Mouse (Mus musculus): Measurements from ENCODE around the gene Ctr9. TPM values are rescaled to one million over a fixed set of nuclear protein-coding genes. Genes with fewer than 3 reads are reported as not detected.

Ctr9 gene
- polyA plus RNA-seq, 1 experiment from 2014 or later: 63.3 TPM

DNA sequence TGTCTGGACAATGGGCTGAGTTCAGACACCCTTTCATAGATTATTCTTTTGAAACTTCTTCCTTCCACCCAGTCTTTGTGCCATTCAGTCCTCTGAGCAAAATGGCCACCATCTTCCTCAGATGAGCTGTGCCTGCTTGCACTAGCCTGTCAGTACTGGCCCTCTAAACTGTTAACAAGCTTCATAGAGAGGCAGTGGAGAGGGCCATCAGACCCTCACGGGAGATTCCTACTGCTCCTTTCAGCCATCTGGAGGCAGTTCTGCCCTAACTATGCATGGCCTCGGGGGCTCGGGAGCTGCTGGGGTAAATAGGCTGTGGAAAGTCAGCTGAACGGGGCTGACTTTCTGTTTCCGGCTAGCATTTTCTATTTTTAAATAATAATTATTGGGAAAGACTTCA is 30.8 kb downstream of the Ctr9 start:
- Histone ChIP-seq H3K27ac (ENCODE audit: low read length) (no peak overlapping the region), H3K9me3 (ENCODE audit: control insufficient read depth, low read depth, low read length) (no peaks in the 10 kb centered on the region), H3K27me3 (ENCODE audit: control insufficient read depth, insufficient read depth, low read length) (no peaks in the 10 kb centered on the region), H3K9ac (replicated peaks; ENCODE audit: low read depth, low read length) (no peak overlapping the region), H3K4me2 (replicated peaks; ENCODE audit: low read depth, low read length) (no peak overlapping the region), H3K4me1 (ENCODE audit: control insufficient read depth, insufficient read depth, low read length) (no peaks in the 10 kb centered on the region), H3K36me3 (ENCODE audit: control insufficient read depth, insufficient read depth, low read length) (peaks cover 16% of the 10 kb centered on the region), H3K4me3 (ENCODE audit: low read depth, low read length) (no peak overlapping the region)
- ATAC-seq (ENCODE audit: insufficient number of reproducible peaks, insufficient read depth, low FRiP score, low read depth): no peak
- 78% methylated on average over 5 of the region's 5 CpGs for WGBS

DNA sequence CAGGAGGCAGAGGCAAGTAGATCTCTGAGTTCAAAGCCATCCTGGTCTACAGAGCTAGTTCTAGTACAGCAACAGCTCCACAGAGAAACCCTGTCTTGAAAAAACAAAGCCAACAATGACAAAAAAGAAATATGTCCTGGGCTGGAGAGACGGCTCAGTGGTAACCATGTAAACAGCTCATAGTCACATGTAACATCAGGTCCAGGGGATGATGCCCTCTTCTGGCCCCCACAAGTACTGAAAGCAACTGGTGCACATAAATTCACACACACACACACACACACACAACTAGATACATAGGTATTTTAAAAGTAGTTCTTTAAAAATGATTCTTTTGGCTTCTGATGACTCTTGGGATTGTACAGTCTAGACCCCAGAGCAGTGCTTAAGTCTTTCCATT is 34.2 kb downstream of the Ctr9 start:
- H3K4me2 ChIP-seq (replicated peaks; ENCODE audit: low read depth, low read length): no peak overlapping the region
- WGBS: 90% methylated on average over 1 of the region's 1 CpGs
- H3K4me1 ChIP-seq (ENCODE audit: control insufficient read depth, insufficient read depth, low read length): no peaks in the 10 kb centered on the region

DNA sequence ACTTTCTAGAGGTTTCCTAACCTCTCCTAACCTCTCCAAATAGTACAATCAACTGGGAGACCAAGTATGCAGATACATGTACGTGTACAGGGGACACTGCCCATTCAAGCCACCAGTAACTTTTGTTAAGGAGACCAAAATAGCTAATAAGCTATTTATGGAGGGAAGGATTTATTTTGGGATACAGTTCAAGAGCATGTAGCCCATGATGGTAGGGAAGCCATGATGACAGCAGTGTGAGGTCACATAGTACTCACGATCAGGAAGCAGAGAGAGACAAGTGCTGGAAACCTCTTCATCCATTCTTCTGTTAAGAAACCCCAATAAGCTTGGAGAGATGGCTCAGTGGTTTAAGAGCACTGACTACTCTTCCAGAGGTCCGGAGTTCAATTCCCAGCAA is 39.4 kb downstream of the Ctr9 start:
- Histone ChIP-seq H3K27ac (ENCODE audit: low read length) (no peak overlapping the region), H3K4me1 (ENCODE audit: control insufficient read depth, insufficient read depth, low read length) (no peaks in the 10 kb centered on the region), H3K4me3 (ENCODE audit: low read depth, low read length) (no peak overlapping the region), H3K27me3 (ENCODE audit: control insufficient read depth, insufficient read depth, low read length) (no peaks in the 10 kb centered on the region), H3K9me3 (ENCODE audit: control insufficient read depth, low read depth, low read length) (peaks cover 6% of the 10 kb centered on the region; the same call in 1 of the 2 replicates), H3K9ac (replicated peaks; ENCODE audit: low read depth, low read length) (no peak overlapping the region), H3K4me2 (replicated peaks; ENCODE audit: low read depth, low read length) (no peak overlapping the region), H3K36me3 (ENCODE audit: control insufficient read depth, insufficient read depth, low read length) (peaks cover 44% of the 10 kb centered on the region)
- no peak for ATAC-seq (ENCODE audit: insufficient number of reproducible peaks, insufficient read depth, low FRiP score, low read depth)
- WGBS: 97% methylated on average over 3 of the region's 3 CpGs

More for the DNA sequence above, 34.2 kb downstream of the Ctr9 start:
- H3K27me3 ChIP-seq (ENCODE audit: control insufficient read depth, insufficient read depth, low read length): no peaks in the 10 kb centered on the region
- H3K27ac ChIP-seq (ENCODE audit: low read length): no peak overlapping the region
- H3K4me3 ChIP-seq (ENCODE audit: low read depth, low read length): no peak overlapping the region
- no peak for ATAC-seq (ENCODE audit: insufficient number of reproducible peaks, insufficient read depth, low FRiP score, low read depth)
- H3K9me3 ChIP-seq (ENCODE audit: control insufficient read depth, low read depth, low read length): peaks cover 4% of the 10 kb centered on the region; the same call in 1 of the 2 replicates
- H3K36me3 ChIP-seq (ENCODE audit: control insufficient read depth, insufficient read depth, low read length): peaks cover 4% of the 10 kb centered on the region
- no peak overlapping the region for H3K9ac ChIP-seq (replicated peaks; ENCODE audit: low read depth, low read length)

- no peak overlapping the region for H3K9ac ChIP-seq (replicated peaks; ENCODE audit: low read depth, low read length)
- no peak overlapping the region for H3K27ac ChIP-seq (ENCODE audit: low read length)
- peaks cover 58% of the 10 kb centered on the region for H3K36me3 ChIP-seq (ENCODE audit: control insufficient read depth, insufficient read depth, low read length)
- 92% methylated on average over 7 of the region's 7 CpGs for WGBS
- no peak overlapping the region for H3K4me3 ChIP-seq (ENCODE audit: low read depth, low read length)
- no peaks in the 10 kb centered on the region for H3K4me1 ChIP-seq (ENCODE audit: control insufficient read depth, insufficient read depth, low read length)
- peaks cover 6% of the 10 kb centered on the region; the same call in 1 of the 2 replicates for H3K9me3 ChIP-seq (ENCODE audit: control insufficient read depth, low read depth, low read length)
- H3K4me2 ChIP-seq (replicated peaks; ENCODE audit: low read depth, low read length): no peak overlapping the region
- ATAC-seq (ENCODE audit: insufficient number of reproducible peaks, insufficient read depth, low FRiP score, low read depth): no peak
- no peaks in the 10 kb centered on the region for H3K27me3 ChIP-seq (ENCODE audit: control insufficient read depth, insufficient read depth, low read length)
Observed at GRCm38 (mm10) chr7:111069439-111070166, 40.9 kb downstream of the Ctr9 start.

DNA sequence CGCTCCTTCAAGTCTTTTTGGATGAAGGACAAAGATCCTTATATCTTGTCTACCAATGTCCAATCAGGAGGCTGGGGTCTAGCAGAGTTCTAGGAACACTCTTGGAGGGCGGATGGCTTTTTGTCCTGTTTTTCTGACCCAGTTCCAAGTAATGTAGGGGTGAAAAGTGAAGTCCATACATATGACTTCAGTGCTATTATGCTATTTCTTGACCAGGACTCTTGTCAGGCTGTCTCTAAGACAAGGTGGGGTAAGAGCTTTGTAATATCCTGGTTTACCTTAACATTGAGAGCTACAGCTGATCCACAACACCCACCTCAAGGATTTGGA is 41.4 kb downstream of the Ctr9 start:
- H3K4me1 ChIP-seq (ENCODE audit: control insufficient read depth, insufficient read depth, low read length): no peaks in the 10 kb centered on the region
- H3K27me3 ChIP-seq (ENCODE audit: control insufficient read depth, insufficient read depth, low read length): no peaks in the 10 kb centered on the region
- no peak overlapping the region for H3K4me3 ChIP-seq (ENCODE audit: low read depth, low read length)
- peaks cover 6% of the 10 kb centered on the region; the same call in 1 of the 2 replicates for H3K9me3 ChIP-seq (ENCODE audit: control insufficient read depth, low read depth, low read length)
- no peak overlapping the region for H3K9ac ChIP-seq (replicated peaks; ENCODE audit: low read depth, low read length)
- 90% methylated on average over 2 of the region's 2 CpGs for WGBS
- H3K4me2 ChIP-seq (replicated peaks; ENCODE audit: low read depth, low read length): no peak overlapping the region
- H3K36me3 ChIP-seq (ENCODE audit: control insufficient read depth, insufficient read depth, low read length): peaks cover 63% of the 10 kb centered on the region
- no peak for ATAC-seq (ENCODE audit: insufficient number of reproducible peaks, insufficient read depth, low FRiP score, low read depth)
- H3K27ac ChIP-seq (ENCODE audit: low read length): no peak overlapping the region

- H3K9ac ChIP-seq (replicated peaks; ENCODE audit: low read depth, low read length): no peak overlapping the region
- H3K4me1 ChIP-seq (ENCODE audit: control insufficient read depth, insufficient read depth, low read length): no peaks in the 10 kb centered on the region
- no peaks in the 10 kb centered on the region for H3K27me3 ChIP-seq (ENCODE audit: control insufficient read depth, insufficient read depth, low read length)
- 92% methylated on average over 4 of the region's 4 CpGs for WGBS
- ATAC-seq (ENCODE audit: insufficient number of reproducible peaks, insufficient read depth, low FRiP score, low read depth): no peak
- no peak overlapping the region for H3K27ac ChIP-seq (ENCODE audit: low read length)
- peaks cover 84% of the 10 kb centered on the region for H3K36me3 ChIP-seq (ENCODE audit: control insufficient read depth, insufficient read depth, low read length)
- peaks cover 6% of the 10 kb centered on the region; the same call in 1 of the 2 replicates for H3K9me3 ChIP-seq (ENCODE audit: control insufficient read depth, low read depth, low read length)
- H3K4me2 ChIP-seq (replicated peaks; ENCODE audit: low read depth, low read length): no peak overlapping the region
- no peak overlapping the region for H3K4me3 ChIP-seq (ENCODE audit: low read depth, low read length)
Observed at GRCm38 (mm10) chr7:111072410-111072809, 43.7 kb downstream of the Ctr9 start.

GRCm38 (mm10) chr7:111075288-111075687 is 46.5 kb downstream of the Ctr9 start:
- Histone ChIP-seq H3K4me1 (ENCODE audit: control insufficient read depth, insufficient read depth, low read length) (no peaks in the 10 kb centered on the region; the same call in 1 of the 2 replicates), H3K27me3 (ENCODE audit: control insufficient read depth, insufficient read depth, low read length) (no peaks in the 10 kb centered on the region), H3K4me2 (replicated peaks; ENCODE audit: low read depth, low read length) (no peak overlapping the region), H3K36me3 (ENCODE audit: control insufficient read depth, insufficient read depth, low read length) (peaks cover 96% of the 10 kb centered on the region), H3K9ac (replicated peaks; ENCODE audit: low read depth, low read length) (no peak overlapping the region), H3K27ac (ENCODE audit: low read length) (no peak overlapping the region), H3K4me3 (ENCODE audit: low read depth, low read length) (no peak overlapping the region), H3K9me3 (ENCODE audit: control insufficient read depth, low read depth, low read length) (no peaks in the 10 kb centered on the region)
- no peak for ATAC-seq (ENCODE audit: insufficient number of reproducible peaks, insufficient read depth, low FRiP score, low read depth)
- 87% methylated on average over 4 of the region's 4 CpGs for WGBS

DNA sequence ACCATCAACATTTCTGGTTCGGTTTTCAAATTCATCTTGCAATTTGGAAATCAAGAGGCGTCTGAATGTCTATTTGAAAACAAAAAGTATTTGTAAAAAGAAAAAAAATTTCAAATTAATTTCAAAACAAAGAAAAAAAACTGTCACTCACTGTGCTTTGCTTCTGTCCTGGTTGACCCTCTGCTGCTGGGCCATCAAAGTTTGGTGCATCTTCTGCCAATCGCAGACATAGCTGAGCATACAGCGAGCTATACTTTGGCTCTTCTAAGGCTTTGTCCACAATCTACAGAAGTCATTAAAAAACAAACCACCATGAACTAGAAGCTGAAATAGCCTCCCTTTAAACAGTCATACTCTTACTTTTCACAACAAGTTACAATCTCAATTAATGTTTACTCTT is 49.5 kb downstream of the Ctr9 start:
- H3K4me2 ChIP-seq (replicated peaks; ENCODE audit: low read depth, low read length): no peak overlapping the region
- H3K27ac ChIP-seq (ENCODE audit: low read length): no peak overlapping the region
- peaks cover 6% of the 10 kb centered on the region; the same call in 1 of the 2 replicates for H3K4me1 ChIP-seq (ENCODE audit: control insufficient read depth, insufficient read depth, low read length)
- H3K36me3 ChIP-seq (ENCODE audit: control insufficient read depth, insufficient read depth, low read length): peaks cover 78% of the 10 kb centered on the region
- H3K9ac ChIP-seq (replicated peaks; ENCODE audit: low read depth, low read length): no peak overlapping the region
- H3K4me3 ChIP-seq (ENCODE audit: low read depth, low read length): no peak overlapping the region
- WGBS: 91% methylated on average over 4 of the region's 4 CpGs
- no peak for ATAC-seq (ENCODE audit: insufficient number of reproducible peaks, insufficient read depth, low FRiP score, low read depth)
- H3K9me3 ChIP-seq (ENCODE audit: control insufficient read depth, low read depth, low read length): no peaks in the 10 kb centered on the region
- H3K27me3 ChIP-seq (ENCODE audit: control insufficient read depth, insufficient read depth, low read length): no peaks in the 10 kb centered on the region

GRCm38 (mm10) chr7:111080026-111080425 is 51.3 kb downstream of the Ctr9 start:
- WGBS: 90% methylated on average over 8 of the region's 8 CpGs
- 0 out of 2 replicates have a peak overlapping the region, but pooled peaks have one; percentile 83 for H3K4me2 ChIP-seq (replicated peaks; ENCODE audit: low read depth, low read length)
- H3K27me3 ChIP-seq (ENCODE audit: control insufficient read depth, insufficient read depth, low read length): no peaks in the 10 kb centered on the region
- peaks cover 61% of the 10 kb centered on the region for H3K36me3 ChIP-seq (ENCODE audit: control insufficient read depth, insufficient read depth, low read length)
- no peaks in the 10 kb centered on the region for H3K9me3 ChIP-seq (ENCODE audit: control insufficient read depth, low read depth, low read length)
- peaks cover 6% of the 10 kb centered on the region; the same call in 1 of the 2 replicates for H3K4me1 ChIP-seq (ENCODE audit: control insufficient read depth, insufficient read depth, low read length)
- ATAC-seq (ENCODE audit: insufficient number of reproducible peaks, insufficient read depth, low FRiP score, low read depth): no peak
- H3K4me3 ChIP-seq (ENCODE audit: low read depth, low read length): 0 out of 2 replicates have a peak overlapping the region, but pooled peaks have one; percentile 94
- H3K27ac ChIP-seq (ENCODE audit: low read length): no peak overlapping the region
- H3K9ac ChIP-seq (replicated peaks; ENCODE audit: low read depth, low read length): no peak overlapping the region
